Mouse (Mus musculus) layer of hippocampus, adult 8-10 months (tissue): ENCODE data around the gene Aimp1. TPM values are rescaled to one million over a fixed set of nuclear protein-coding genes. Genes with fewer than 3 reads are reported as not detected.

ENCODE experiments used
- total RNA-seq, 4 experiments: library from RNA; stranded (reverse); gene quantifications; 2 replicates each; pipeline ENCODE4 v1.2.4; 2022

Aimp1 gene
- total RNA-seq, 4 experiments from 2014 or later: 51.2 to 60.4 (median 55.7) TPM

Other genes with a start within 250 kb of the Aimp1 start
- not detected for gene Gimd1, start 54.5 kb downstream of the Aimp1 start, total RNA-seq
- 10 to 100 TPM; 30.9 to 38.3 (median 34.8) TPM for gene Tbck, start 226 bp downstream of the Aimp1 start, total RNA-seq